Mouse (Mus musculus): ENCODE data around the gene Pou5f1. TPM values are rescaled to one million over a fixed set of nuclear protein-coding genes. Genes with fewer than 3 reads are reported as not detected.

The Pou5f1 gene
- 1.0 and 1.4 TPM in 2 replicates for total RNA-seq (2023)

DNA sequence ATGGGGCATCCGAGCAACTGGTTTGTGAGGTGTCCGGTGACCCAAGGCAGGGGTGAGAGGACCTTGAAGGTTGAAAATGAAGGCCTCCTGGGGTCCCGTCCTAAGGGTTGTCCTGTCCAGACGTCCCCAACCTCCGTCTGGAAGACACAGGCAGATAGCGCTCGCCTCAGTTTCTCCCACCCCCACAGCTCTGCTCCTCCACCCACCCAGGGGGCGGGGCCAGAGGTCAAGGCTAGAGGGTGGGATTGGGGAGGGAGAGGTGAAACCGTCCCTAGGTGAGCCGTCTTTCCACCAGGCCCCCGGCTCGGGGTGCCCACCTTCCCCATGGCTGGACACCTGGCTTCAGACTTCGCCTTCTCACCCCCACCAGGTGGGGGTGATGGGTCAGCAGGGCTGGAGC, at the start of gene Pou5f1:
TSS of gene Pou5f1 (plus strand) at position 243 of the 400 bp plus-strand sequence.

DNA sequence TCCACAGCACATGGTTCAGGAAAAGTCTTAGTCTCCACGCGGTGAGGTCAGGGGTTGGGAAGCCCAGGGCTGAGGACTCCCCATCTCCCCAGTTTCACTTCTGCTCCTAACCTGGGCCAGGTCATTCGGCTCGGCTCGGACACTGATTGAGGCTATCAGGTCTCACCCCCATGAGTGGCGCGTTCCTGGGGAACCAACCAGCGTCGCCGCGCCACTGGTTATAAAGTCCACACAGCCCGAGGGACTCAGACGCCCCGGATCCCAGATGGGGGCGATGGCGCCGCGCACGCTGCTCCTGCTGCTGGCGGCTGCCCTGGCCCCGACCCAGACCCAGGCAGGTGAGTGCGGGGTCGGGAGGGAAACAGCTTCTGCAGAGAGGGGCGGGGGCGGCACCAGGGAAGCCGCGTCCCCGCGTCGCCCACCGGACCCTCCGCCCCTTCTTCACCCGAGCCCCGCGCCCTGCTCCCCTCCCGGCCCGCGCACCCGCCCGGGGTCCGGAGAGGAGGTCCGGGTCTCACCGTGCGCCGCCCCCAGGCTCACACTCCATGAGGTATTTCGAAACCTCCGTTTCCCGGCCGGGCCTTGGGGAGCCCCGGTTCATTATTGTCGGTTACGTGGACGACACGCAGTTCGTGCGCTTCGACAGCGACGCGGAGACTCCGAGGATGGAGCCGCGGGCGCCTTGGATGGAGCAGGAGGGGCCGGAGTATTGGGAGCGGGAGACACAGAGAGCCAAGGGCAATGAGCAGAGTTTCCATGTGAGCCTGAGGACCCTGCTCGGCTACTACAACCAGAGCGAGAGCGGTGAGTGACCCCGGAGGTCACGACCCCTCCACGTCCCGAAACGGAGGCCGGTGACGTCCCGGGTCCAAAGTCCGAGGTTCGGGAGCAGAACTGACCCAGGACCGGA, 35.7 kb upstream of the Pou5f1 start, which contains the start of gene H2-Q10:
TSS of gene H2-Q10 (plus strand) at position 248 of the 910 bp plus-strand sequence.

DNA sequence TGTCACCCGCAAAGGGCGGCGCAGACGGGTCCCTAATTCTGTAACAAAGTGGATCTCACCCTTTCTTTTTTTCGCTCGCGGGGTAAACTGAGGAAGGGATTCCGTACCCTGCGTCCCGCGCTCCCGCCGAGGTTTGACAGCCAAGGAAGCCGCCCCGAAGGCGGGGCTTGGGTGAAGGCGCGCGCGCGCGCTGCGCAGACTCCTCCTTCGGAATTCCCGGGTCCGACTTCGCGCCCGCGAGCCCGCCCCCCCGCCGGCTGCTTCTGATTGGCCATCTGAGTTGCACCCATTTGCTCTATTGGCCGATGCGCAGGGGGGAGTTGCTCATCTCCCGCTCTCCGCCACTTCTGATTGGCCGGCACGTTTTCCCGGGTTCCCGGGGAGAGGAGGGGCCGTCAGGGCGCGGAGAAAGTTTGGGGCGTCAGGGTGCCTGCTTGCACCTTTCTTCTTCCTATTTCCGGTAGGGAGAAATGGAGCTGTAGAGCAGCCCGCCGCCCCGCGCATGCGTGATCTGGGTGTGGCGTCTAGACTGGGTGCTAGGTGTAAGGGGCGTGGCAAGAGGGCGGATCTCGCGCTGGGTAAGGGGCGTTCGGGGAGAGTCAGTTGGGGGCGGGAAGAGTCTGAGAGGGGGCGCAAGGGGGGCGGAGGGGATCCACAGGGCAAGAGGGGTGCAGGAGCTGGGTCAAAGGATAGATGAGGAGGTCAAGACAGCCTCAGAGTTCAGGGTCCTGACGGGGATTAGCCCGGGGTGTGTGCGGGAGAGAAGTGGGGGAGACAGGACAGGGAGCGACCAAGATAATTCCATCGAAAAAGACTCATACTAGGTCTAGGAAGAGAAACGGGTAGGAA, 11.1 kb downstream of the Pou5f1 start, which contains the start of the genes Tcf19 and Cchcr1:
TSS of gene Tcf19 (minus strand) at position 173 of the 849 bp plus-strand sequence.
TSS of gene Cchcr1 (plus strand) at position 449 of the 849 bp plus-strand sequence.

DNA sequence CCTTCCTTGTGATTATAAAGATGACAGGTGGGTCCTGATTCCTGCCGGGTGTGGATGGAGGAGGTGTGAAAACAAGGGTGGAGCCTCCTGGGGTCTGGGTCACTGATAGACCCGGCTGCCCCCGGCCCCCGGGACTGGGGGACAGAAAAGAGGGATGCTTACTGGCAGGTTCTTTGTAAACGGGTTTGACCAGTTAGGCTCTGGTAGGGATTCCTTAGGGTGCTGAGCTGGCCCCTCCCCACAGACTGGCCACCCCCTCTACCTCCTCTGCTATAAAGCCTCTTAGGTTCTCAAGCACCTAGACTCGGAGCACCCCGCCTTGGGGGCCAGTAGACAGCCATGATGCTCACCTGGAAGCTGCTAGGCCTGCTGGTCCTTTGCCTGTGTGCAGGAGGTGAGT, 27.1 kb downstream of the Pou5f1 start, which contains the start of gene Psors1c2:
TSS of gene Psors1c2 (plus strand) at position 301 of the 400 bp plus-strand sequence.

DNA sequence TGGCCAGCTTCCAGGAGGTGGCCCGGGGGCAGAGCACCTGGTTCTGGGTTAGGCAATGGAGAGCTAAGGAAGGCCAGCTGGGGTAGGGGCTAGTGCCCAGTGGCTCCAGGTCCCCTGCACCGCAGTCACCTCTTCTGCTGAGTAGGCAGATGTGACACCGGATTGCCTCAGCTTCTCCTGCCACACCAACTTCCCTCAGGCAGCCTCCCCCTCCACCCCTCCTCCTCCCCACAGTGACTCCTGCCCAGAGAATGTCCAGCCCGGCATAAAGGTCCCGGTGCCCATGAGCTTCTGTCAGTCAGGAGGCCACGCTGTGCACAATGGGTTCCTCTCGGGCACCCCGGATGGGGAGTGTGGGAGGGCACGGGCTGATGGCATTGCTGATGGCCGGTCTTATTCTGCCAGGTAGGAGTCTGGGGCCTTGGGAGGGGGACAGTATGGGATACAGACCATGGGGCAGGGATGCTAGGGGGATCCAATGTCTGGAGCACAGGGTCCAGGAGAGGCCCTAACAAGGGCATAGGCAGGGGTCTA, 46.1 kb downstream of the Pou5f1 start, which contains the start of gene Cdsn:
TSS of gene Cdsn (plus strand) at position 248 of the 534 bp plus-strand sequence.

Other genes starting within 250 kb of the Pou5f1 start
- 1,574 and 1,649 TPM in 2 replicates for gene H2-D1, start 243.3 kb upstream of the Pou5f1 start, total RNA-seq (2023)
- gene H2-Q1, start 185.6 kb upstream of the Pou5f1 start, total RNA-seq (2023): 5.9 and 6.8 TPM in 2 replicates
- 7.6 and 11.1 TPM in 2 replicates for gene H2-Q2, start 163.8 kb upstream of the Pou5f1 start, total RNA-seq (2023)
- gene H2-Q4, start 126.4 kb upstream of the Pou5f1 start, total RNA-seq (2023): 116 and 118 TPM in 2 replicates
- gene H2-Q6, start 81.2 kb upstream of the Pou5f1 start, total RNA-seq (2023): 16.1 and 22.8 TPM in 2 replicates
- 16.3 and 24.6 TPM in 2 replicates for gene H2-Q7, start 66.9 kb upstream of the Pou5f1 start, total RNA-seq (2023)
- gene H2-Q10, start 35.9 kb upstream of the Pou5f1 start, total RNA-seq (2023): 79.5 and 93.8 TPM in 2 replicates
- 23.8 and 24.8 TPM in 2 replicates for gene Tcf19, start 10.8 kb downstream of the Pou5f1 start, total RNA-seq (2023)
- gene Cchcr1, start 11.1 kb downstream of the Pou5f1 start, total RNA-seq (2023): 10.9 and 20.1 TPM in 2 replicates
- gene Psors1c2, start 27.2 kb downstream of the Pou5f1 start, total RNA-seq (2023): not detected in 2 replicates
- gene Cdsn, start 46.1 kb downstream of the Pou5f1 start, total RNA-seq (2023): not detected in 2 replicates
- gene 2300002M23Rik, start 61.4 kb downstream of the Pou5f1 start, total RNA-seq (2023): not detected in 2 replicates
- gene Sfta2, start 95.5 kb downstream of the Pou5f1 start, total RNA-seq (2023): not detected in 2 replicates
- not detected in 2 replicates for gene Gm9573, start 120.6 kb downstream of the Pou5f1 start, total RNA-seq (2023)
- gene Mucl3, start 137.7 kb downstream of the Pou5f1 start, total RNA-seq (2023): not detected in 2 replicates
- 5.3 and 11.6 TPM in 2 replicates for gene Vars2, start 161.6 kb downstream of the Pou5f1 start, total RNA-seq (2023)
- 4.2 and 5.6 TPM in 2 replicates for gene Gtf2h4, start 167.7 kb downstream of the Pou5f1 start, total RNA-seq (2023)
- gene Ddr1, start 198.6 kb downstream of the Pou5f1 start, total RNA-seq (2023): 0.13 and 0.25 TPM in 2 replicates

Measured in neutrophil, adult 65 days (primary cell).